Mouse (Mus musculus) megakaryocyte, embryonic 14.5 days (primary cell): ENCODE results near the gene Fam3c.

ENCODE experiments used
- FLI1 ChIP-seq: IDR thresholded peaks from 2 replicates; pipeline ENCODE4 v1.6.1; 2012; ENCODE audit warnings: low read length, inconsistent platforms, mixed read lengths
- GATA1 ChIP-seq: IDR thresholded peaks from 3 replicates; pipeline ENCODE4 v1.6.1; 2012; ENCODE audit warnings: mixed read lengths, low read length, inconsistent platforms, borderline replicate concordance

GRCm38 (mm10) chr6:22348130-22348529 is 7.9 kb downstream of the Fam3c start:
- TF ChIP-seq GATA1, result no peak
- TF ChIP-seq FLI1, result no peak
